Mouse (Mus musculus) heart, adult 10 weeks (tissue): ENCODE results near the gene Gm28308. TPM values are rescaled to one million over a fixed set of nuclear protein-coding genes. Genes with fewer than 3 reads are reported as not detected.

ENCODE experiments used
- polyA plus RNA-seq: library from polyadenylated mRNA; stranded (reverse); fragments of 350-450 nt; fragmentation: Illumina TruSeq; extraction: RNeasy Lipid Tissue Mini Kit (QIAGEN cat#74804); gene quantifications from one replicate; pipeline ENCODE4 v1.2.3, GENCODE M21; 2014; ENCODE audit warnings: low read depth, low replicate concordance

The Gm28308 gene
- polyA plus RNA-seq, 1 experiment from 2014 or later = not detected

Other genes starting within 250 kb of the Gm28308 start
- 9.7 TPM for gene Skap2, start 200.8 kb downstream of the Gm28308 start, polyA plus RNA-seq
- gene Hoxa1, start 55.0 kb downstream of the Gm28308 start, polyA plus RNA-seq = 0.58 TPM
- 0.26 TPM for gene Hoxa2, start 48.5 kb downstream of the Gm28308 start, polyA plus RNA-seq
- not detected for gene 5730596B20Rik, start 35.8 kb downstream of the Gm28308 start, polyA plus RNA-seq
- 0.29 TPM for gene Hoxa4, start 21.6 kb downstream of the Gm28308 start, polyA plus RNA-seq
- 0.39 TPM for gene Hoxa5, start 8.8 kb downstream of the Gm28308 start, polyA plus RNA-seq
- not detected for gene Hoxa6, start 4.6 kb downstream of the Gm28308 start, polyA plus RNA-seq
- 0.55 TPM for gene Hoxa3, start within 50 bp of the Gm28308 start, polyA plus RNA-seq
- 0.37 TPM for gene Hoxa7, start 8.5 kb upstream of the Gm28308 start, polyA plus RNA-seq
- gene Hoxa9, start 17.8 kb upstream of the Gm28308 start, polyA plus RNA-seq = not detected
- gene Hoxa10, start 27.5 kb upstream of the Gm28308 start, polyA plus RNA-seq = not detected
- not detected for gene Hoxa11, start 32.5 kb upstream of the Gm28308 start, polyA plus RNA-seq
- gene Hoxa13, start 47.5 kb upstream of the Gm28308 start, polyA plus RNA-seq = not detected
- not detected for gene Evx1, start 100.2 kb upstream of the Gm28308 start, polyA plus RNA-seq